Mouse (Mus musculus) midbrain, embryonic 13.5 days (tissue): ENCODE data around the gene Dynlt1b. TPM values are rescaled to one million over a fixed set of nuclear protein-coding genes. Genes with fewer than 3 reads are reported as not detected.
"Not testable (repeated sequence)": the region's sequence is repeated elsewhere in the genome, so short reads cannot be mapped to it uniquely, and the experiment has no call there.

Experiments used
- ATAC-seq: fragments of 200-750 bp; cut with Nextera tagmentation; 2 replicates; pipeline ENCODE4 v1.8.0; 2017; ENCODE audit warnings: mild to moderate bottlenecking, moderate TSS enrichment, moderate library complexity
- H3K27ac ChIP-seq: fragments of 300-500 bp; sonication (generic); 2 replicates; pipeline ENCODE4 v1.5.1; 2015; ENCODE audit warnings: inconsistent platforms, mild to moderate bottlenecking, moderate library complexity
- H3K27me3 ChIP-seq: fragments of 300-500 bp; sonication (generic); 2 replicates; pipeline ENCODE4 v1.6.1; 2015; ENCODE audit warnings: mild to moderate bottlenecking, inconsistent platforms
- H3K36me3 ChIP-seq: fragments of 300-500 bp; sonication (generic); 2 replicates; pipeline ENCODE4 v1.6.1; 2015; ENCODE audit warnings: mild to moderate bottlenecking, inconsistent platforms
- H3K4me1 ChIP-seq: fragments of 300-500 bp; sonication (generic); replicated peaks from 2 replicates; pipeline ENCODE4 v1.6.1; 2015; ENCODE audit warnings: inconsistent platforms
- H3K4me2 ChIP-seq: fragments of 300-500 bp; sonication (generic); replicated peaks from 2 replicates; pipeline ENCODE4 v1.6.1; 2015; ENCODE audit warnings: moderate library complexity, mild to moderate bottlenecking, inconsistent platforms
- H3K4me3 ChIP-seq: fragments of 300-500 bp; sonication (generic); replicated peaks from 2 replicates; pipeline ENCODE4 v1.5.1; 2015; ENCODE audit warnings: mild to moderate bottlenecking, inconsistent platforms
- H3K9ac ChIP-seq: fragments of 300-500 bp; sonication (generic); replicated peaks from 2 replicates; pipeline ENCODE4 v1.6.1; 2015; ENCODE audit warnings: mild to moderate bottlenecking, inconsistent platforms
- H3K9me3 ChIP-seq: fragments of 300-500 bp; sonication (generic); 2 replicates; pipeline ENCODE4 v1.6.1; 2016; ENCODE audit warnings: mild to moderate bottlenecking, inconsistent platforms
- WGBS: fragments of 180-500 bp; shearing (Covaris S2); methylation state at CpG from one replicate; pipeline ENCODE4 v1.1.7; 2015; 5-methylcytosine and 5-hydroxymethylcytosine counted together
- polyA plus RNA-seq: library from polyadenylated mRNA; unstranded; fragments of >200 nt; fragmentation: Nextera tagmentation; extraction: Ambion mirVana; gene quantifications from 2 replicates; pipeline ENCODE4 v1.2.1, GENCODE M21; 2015

The Dynlt1b gene
- polyA plus RNA-seq, 1 experiment from 2014 or later: 1,193 TPM

- not testable (repeated sequence) for ATAC-seq, H3K27me3 ChIP-seq, H3K4me3 ChIP-seq, H3K9me3 ChIP-seq, H3K4me1 ChIP-seq, H3K27ac ChIP-seq, H3K4me2 ChIP-seq, H3K9ac ChIP-seq, H3K36me3 ChIP-seq
- 88% methylated on average over 12 of the region's 12 CpGs for WGBS
Measured at GRCm38 (mm10) chr17:6449166-6449565, 19.3 kb downstream of the Dynlt1b start.

GRCm38 (mm10) chr17:6451205-6451604, 21.3 kb downstream of the Dynlt1b start:
- not testable (repeated sequence) for H3K4me3 ChIP-seq, H3K9ac ChIP-seq, H3K27ac ChIP-seq, H3K9me3 ChIP-seq, H3K27me3 ChIP-seq, H3K4me1 ChIP-seq, H3K4me2 ChIP-seq, ATAC-seq
- peaks cover 21% of the 10 kb centered on the region for H3K36me3 ChIP-seq
- 87% methylated on average over 2 of the region's 10 CpGs for WGBS

- not testable (repeated sequence) for H3K9ac ChIP-seq, H3K27ac ChIP-seq, H3K9me3 ChIP-seq, ATAC-seq, H3K4me3 ChIP-seq, H3K4me1 ChIP-seq, H3K27me3 ChIP-seq, H3K4me2 ChIP-seq
- peaks cover 27% of the 10 kb centered on the region for H3K36me3 ChIP-seq
- WGBS: 90% methylated on average over 9 of the region's 11 CpGs
Measured at GRCm38 (mm10) chr17:6452689-6453088, 22.8 kb downstream of the Dynlt1b start.

GRCm38 (mm10) chr17:6454703-6455102, 24.8 kb downstream of the Dynlt1b start:
- ATAC-seq, H3K27ac ChIP-seq, H3K4me3 ChIP-seq, H3K9me3 ChIP-seq, H3K4me2 ChIP-seq, H3K27me3 ChIP-seq, H3K9ac ChIP-seq, H3K4me1 ChIP-seq: not testable (repeated sequence)
- WGBS: 92% methylated on average over 2 of the region's 2 CpGs
- peaks cover 34% of the 10 kb centered on the region for H3K36me3 ChIP-seq

- 95% methylated on average over 12 of the region's 12 CpGs for WGBS
- H3K4me3 ChIP-seq, H3K27me3 ChIP-seq, ATAC-seq, H3K4me1 ChIP-seq, H3K4me2 ChIP-seq, H3K27ac ChIP-seq, H3K9me3 ChIP-seq, H3K9ac ChIP-seq: not testable (repeated sequence)
- H3K36me3 ChIP-seq: peaks cover 36% of the 10 kb centered on the region
Measured at GRCm38 (mm10) chr17:6455883-6456282, 26.0 kb downstream of the Dynlt1b start.

- H3K36me3 ChIP-seq: peaks cover 41% of the 10 kb centered on the region
- WGBS: 94% methylated on average over 16 of the region's 22 CpGs
- H3K4me3 ChIP-seq, H3K9me3 ChIP-seq, H3K4me2 ChIP-seq, H3K4me1 ChIP-seq, H3K9ac ChIP-seq, H3K27me3 ChIP-seq, ATAC-seq, H3K27ac ChIP-seq: not testable (repeated sequence)
Measured at GRCm38 (mm10) chr17:6456614-6457402, 26.9 kb downstream of the Dynlt1b start.

- not testable (repeated sequence) for ATAC-seq, H3K27me3 ChIP-seq, H3K27ac ChIP-seq, H3K4me2 ChIP-seq, H3K9ac ChIP-seq, H3K4me3 ChIP-seq, H3K4me1 ChIP-seq, H3K9me3 ChIP-seq
- 97% methylated on average over 5 of the region's 5 CpGs for WGBS
- peaks cover 25% of the 10 kb centered on the region for H3K36me3 ChIP-seq
Measured at GRCm38 (mm10) chr17:6461083-6461595, 31.2 kb downstream of the Dynlt1b start.

- H3K36me3 ChIP-seq, H3K4me2 ChIP-seq, H3K9me3 ChIP-seq, H3K4me3 ChIP-seq, H3K27me3 ChIP-seq, H3K27ac ChIP-seq, ATAC-seq: not testable (repeated sequence)
- H3K4me1 ChIP-seq: peaks cover 10% of the 10 kb centered on the region
- H3K9ac ChIP-seq: 0 out of 2 replicates have a peak overlapping the region, but pooled peaks have one; percentile 51
- 76% methylated on average over 9 of the region's 9 CpGs for WGBS
Measured at GRCm38 (mm10) chr17:6465735-6466134, 35.8 kb downstream of the Dynlt1b start.

- H3K4me1 ChIP-seq: peaks cover 10% of the 10 kb centered on the region
- not testable (repeated sequence) for H3K4me2 ChIP-seq, H3K36me3 ChIP-seq, H3K4me3 ChIP-seq, H3K27me3 ChIP-seq, H3K27ac ChIP-seq, H3K9me3 ChIP-seq, H3K9ac ChIP-seq
- 73% methylated on average over 18 of the region's 18 CpGs for WGBS
- ATAC-seq: 0 out of 2 replicates have a peak, but pooled peaks have one; percentile 15
Measured at GRCm38 (mm10) chr17:6467638-6468461, 37.9 kb downstream of the Dynlt1b start.

- not testable (repeated sequence) for H3K36me3 ChIP-seq, H3K27ac ChIP-seq, H3K27me3 ChIP-seq, H3K9ac ChIP-seq, H3K9me3 ChIP-seq, ATAC-seq, H3K4me3 ChIP-seq, H3K4me2 ChIP-seq
- peaks cover 10% of the 10 kb centered on the region for H3K4me1 ChIP-seq
- 93% methylated on average over 2 of the region's 3 CpGs for WGBS
Measured at GRCm38 (mm10) chr17:6470031-6470430, 40.1 kb downstream of the Dynlt1b start.

GRCm38 (mm10) chr17:6470671-6471070, 40.8 kb downstream of the Dynlt1b start:
- not testable (repeated sequence) for H3K4me3 ChIP-seq

GRCm38 (mm10) chr17:6475270-6475669, 45.4 kb downstream of the Dynlt1b start:
- WGBS: 93% methylated on average over 6 of the region's 6 CpGs
- not testable (repeated sequence) for H3K27me3 ChIP-seq, H3K27ac ChIP-seq, H3K9ac ChIP-seq, H3K36me3 ChIP-seq, H3K9me3 ChIP-seq, ATAC-seq
- Histone ChIP-seq H3K4me1 (peaks cover 14% of the 10 kb centered on the region), H3K4me2 (peak overlapping the region; percentile 72; the same call in 1 of the 2 replicates), H3K4me3 (0 out of 2 replicates have a peak overlapping the region, but pooled peaks have one; percentile 9)

More at GRCm38 (mm10) chr17:6470671-6471070, 40.8 kb downstream of the Dynlt1b start:
- H3K4me1 ChIP-seq: peaks cover 14% of the 10 kb centered on the region
- H3K4me2 ChIP-seq, H3K36me3 ChIP-seq, H3K9ac ChIP-seq, H3K27me3 ChIP-seq, H3K27ac ChIP-seq, ATAC-seq, H3K9me3 ChIP-seq: not testable (repeated sequence)
- WGBS: 94% methylated on average over 5 of the region's 7 CpGs
